Mouse (Mus musculus): ENCODE results near the gene Slco3a1. TPM values are rescaled to one million over a fixed set of nuclear protein-coding genes. Genes with fewer than 3 reads are reported as not detected.
A peak's percentile ranks its signal among the peaks of the same experiment; 100 is the strongest.

Slco3a1 gene
- polyA plus RNA-seq, 1 experiment: 44.9 TPM

DNA sequence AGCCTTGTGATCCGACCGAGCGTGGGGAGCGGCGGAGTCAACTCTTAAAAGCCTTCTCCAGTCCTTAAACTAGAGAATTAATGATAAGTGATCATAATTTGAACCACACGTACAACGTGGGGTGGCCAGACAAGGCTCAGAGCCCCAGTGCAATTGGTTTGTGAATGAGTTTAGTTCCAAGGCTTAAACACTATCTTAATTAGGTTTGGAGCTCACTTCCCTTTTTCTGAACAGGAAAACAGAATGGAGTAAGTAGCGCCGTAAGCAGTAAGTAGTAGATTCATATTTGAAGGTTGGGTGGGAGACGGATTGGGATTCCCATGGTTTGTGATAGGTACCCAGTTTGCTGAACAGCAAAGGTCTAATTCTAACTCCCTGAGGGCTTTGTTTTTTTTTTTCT, 176.7 kb downstream of the Slco3a1 start:
- Histone ChIP-seq H3K4me3 (ENCODE audit: insufficient read depth, low read depth, low read length) (no peak overlapping the region), H3K27ac (ENCODE audit: insufficient read depth, low read depth, low read length) (no peak overlapping the region), H3K36me3 (ENCODE audit: control insufficient read depth, insufficient read depth, low read length) (no peaks in the 10 kb centered on the region), H3K27me3 (replicated peaks; ENCODE audit: control insufficient read depth, insufficient read depth, low read length) (no peaks in the 10 kb centered on the region), H3K4me1 (ENCODE audit: control insufficient read depth, insufficient read depth, low read length) (peaks cover 41% of the 10 kb centered on the region)
- 81% methylated on average over 10 of the region's 10 CpGs for WGBS
- no peak for DNase-seq
- TF ChIP-seq POLR2A (IDR thresholded peaks at IDR 0.05; ENCODE audit: low read depth, low read length) (no peak), CTCF (conservative IDR thresholded peaks at IDR 0.05; ENCODE audit: insufficient read depth, insufficient read length, low read depth, low read length) (no peak)

DNA sequence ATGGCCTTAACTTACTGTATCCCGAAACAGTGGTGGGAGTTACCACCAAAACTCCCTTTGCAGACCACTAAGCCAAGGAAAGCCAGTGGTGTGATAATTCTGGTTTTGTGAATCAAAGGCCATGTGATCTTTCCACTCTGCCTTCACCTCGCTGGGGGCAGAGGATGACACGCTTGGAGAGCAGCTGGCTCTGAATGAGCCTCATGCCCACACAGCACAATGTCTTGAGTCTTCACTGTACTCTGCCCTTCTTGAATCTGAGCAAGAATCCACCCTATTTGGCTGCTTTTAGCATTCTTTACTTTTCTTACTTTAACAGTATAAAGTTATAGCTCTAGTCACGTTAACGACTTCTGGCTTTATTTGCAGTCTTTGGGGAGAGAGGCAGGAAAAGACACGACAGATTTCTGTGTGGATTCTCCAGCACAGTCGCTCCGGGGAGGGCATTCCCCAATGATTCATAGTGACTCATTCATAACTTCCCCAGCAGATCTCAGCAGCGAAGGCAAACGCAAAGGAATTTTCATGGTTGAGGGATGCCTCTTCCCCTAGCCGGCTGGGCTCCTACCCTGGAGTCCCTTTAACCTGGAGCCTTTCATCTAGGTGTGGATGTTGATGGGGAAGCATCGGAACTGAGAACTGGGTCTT, 178.1 kb downstream of the Slco3a1 start:
- peak; percentile 84 for DNase-seq
- Histone ChIP-seq H3K27me3 (replicated peaks; ENCODE audit: control insufficient read depth, insufficient read depth, low read length) (no peaks in the 10 kb centered on the region), H3K36me3 (ENCODE audit: control insufficient read depth, insufficient read depth, low read length) (no peaks in the 10 kb centered on the region), H3K4me1 (ENCODE audit: control insufficient read depth, insufficient read depth, low read length) (peaks cover 49% of the 10 kb centered on the region), H3K4me3 (ENCODE audit: insufficient read depth, low read depth, low read length) (no peak overlapping the region), H3K27ac (ENCODE audit: insufficient read depth, low read depth, low read length) (peak overlapping the region; percentile 89)
- 25% methylated on average over 12 of the region's 12 CpGs for WGBS
- TF ChIP-seq CTCF (conservative IDR thresholded peaks at IDR 0.05; ENCODE audit: insufficient read depth, insufficient read length, low read depth, low read length): no peak
- peak; percentile 37 for TF ChIP-seq POLR2A (IDR thresholded peaks at IDR 0.05; ENCODE audit: low read depth, low read length)

DNA sequence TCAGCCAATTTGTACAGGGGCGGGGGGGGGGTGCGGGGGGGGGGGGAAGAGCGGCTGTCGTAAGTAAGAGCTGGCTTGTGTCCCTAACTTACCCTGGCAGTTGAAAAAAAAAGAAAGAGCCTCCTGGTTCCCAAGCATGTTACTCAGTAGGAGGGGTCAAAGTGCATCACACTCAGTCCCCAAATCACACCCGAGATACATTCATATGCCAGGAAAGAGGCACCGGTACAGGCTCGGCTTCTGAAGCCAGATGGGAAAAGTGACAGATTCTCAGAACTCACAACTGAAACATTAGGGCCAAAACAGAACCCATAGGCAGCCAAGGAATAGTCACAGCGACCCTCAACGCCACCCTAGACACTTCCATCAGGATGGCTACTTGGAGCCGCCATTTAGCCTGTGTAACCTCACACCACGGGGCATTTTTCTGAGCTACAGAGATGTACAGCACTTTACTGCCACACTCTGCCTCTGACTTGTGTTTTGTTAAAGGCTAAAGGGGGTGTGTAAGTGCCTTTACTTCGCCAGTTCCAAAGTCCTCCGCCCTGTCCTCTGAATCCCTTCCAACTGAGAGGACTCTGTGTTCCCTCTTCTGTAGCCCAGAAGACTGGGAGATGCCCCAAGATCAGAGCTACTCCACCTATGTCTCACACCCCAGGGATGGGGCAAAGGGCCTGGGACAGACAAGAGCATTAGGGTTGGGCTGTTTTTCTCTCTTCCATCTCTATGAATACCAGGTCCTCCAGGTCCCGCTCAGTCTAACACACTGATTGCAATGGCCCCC, 179.2 kb downstream of the Slco3a1 start:
- peaks cover 49% of the 10 kb centered on the region for H3K4me1 ChIP-seq (ENCODE audit: control insufficient read depth, insufficient read depth, low read length)
- peak; percentile 90 for DNase-seq
- H3K4me3 ChIP-seq (ENCODE audit: insufficient read depth, low read depth, low read length): no peak overlapping the region
- no peaks in the 10 kb centered on the region for H3K36me3 ChIP-seq (ENCODE audit: control insufficient read depth, insufficient read depth, low read length)
- no peak for TF ChIP-seq CTCF (conservative IDR thresholded peaks at IDR 0.05; ENCODE audit: insufficient read depth, insufficient read length, low read depth, low read length)
- no peak for TF ChIP-seq POLR2A (IDR thresholded peaks at IDR 0.05; ENCODE audit: low read depth, low read length)
- no peaks in the 10 kb centered on the region for H3K27me3 ChIP-seq (replicated peaks; ENCODE audit: control insufficient read depth, insufficient read depth, low read length)
- H3K27ac ChIP-seq (ENCODE audit: insufficient read depth, low read depth, low read length): peak overlapping the region; percentile 89
- WGBS: 52% methylated on average over 13 of the region's 14 CpGs

- WGBS: 62% methylated on average over 6 of the region's 6 CpGs
- no peak overlapping the region for H3K4me3 ChIP-seq (ENCODE audit: insufficient read depth, low read depth, low read length)
- H3K36me3 ChIP-seq (ENCODE audit: control insufficient read depth, insufficient read depth, low read length): no peaks in the 10 kb centered on the region
- H3K27me3 ChIP-seq (replicated peaks; ENCODE audit: control insufficient read depth, insufficient read depth, low read length): no peaks in the 10 kb centered on the region
- H3K27ac ChIP-seq (ENCODE audit: insufficient read depth, low read depth, low read length): peak overlapping the region; percentile 75
- TF ChIP-seq CTCF (conservative IDR thresholded peaks at IDR 0.05; ENCODE audit: insufficient read depth, insufficient read length, low read depth, low read length) (no peak), POLR2A (IDR thresholded peaks at IDR 0.05; ENCODE audit: low read depth, low read length) (no peak)
- peak; percentile 84 for DNase-seq
- H3K4me1 ChIP-seq (ENCODE audit: control insufficient read depth, insufficient read depth, low read length): peaks cover 49% of the 10 kb centered on the region
These were observed 181.5 kb downstream of the Slco3a1 start for GRCm38 (mm10) chr7:74373056-74373455.

DNA sequence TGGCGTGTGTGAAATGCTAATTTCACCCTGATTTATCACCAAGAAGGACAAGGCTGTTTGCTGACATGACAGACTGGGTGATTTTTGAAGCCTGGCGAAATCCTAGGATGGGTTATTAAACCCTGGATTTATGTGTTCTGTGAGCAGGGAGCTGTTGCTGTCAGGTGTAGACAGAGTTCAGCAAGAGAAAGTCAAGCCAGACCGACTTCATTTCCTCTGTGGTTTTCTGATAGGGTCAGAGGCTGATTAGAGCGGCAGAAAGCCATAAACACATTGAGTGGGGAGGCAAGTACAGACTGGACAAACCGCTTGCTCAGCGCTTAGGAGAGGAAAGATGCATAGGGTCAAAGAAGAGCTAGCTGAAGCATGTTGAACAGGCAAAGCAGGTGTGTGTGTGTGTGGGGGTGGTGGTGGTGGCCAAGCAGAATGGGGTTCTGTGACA, 182.4 kb downstream of the Slco3a1 start:
- no peak for TF ChIP-seq CTCF (conservative IDR thresholded peaks at IDR 0.05; ENCODE audit: insufficient read depth, insufficient read length, low read depth, low read length)
- TF ChIP-seq POLR2A (IDR thresholded peaks at IDR 0.05; ENCODE audit: low read depth, low read length): no peak
- WGBS: 32% methylated on average over 6 of the region's 6 CpGs
- peak overlapping the region; percentile 75 for H3K27ac ChIP-seq (ENCODE audit: insufficient read depth, low read depth, low read length)

GRCm38 (mm10) chr7:74371656-74372055, 182.9 kb downstream of the Slco3a1 start:
- no peaks in the 10 kb centered on the region for H3K27me3 ChIP-seq (replicated peaks; ENCODE audit: control insufficient read depth, insufficient read depth, low read length)
- H3K4me1 ChIP-seq (ENCODE audit: control insufficient read depth, insufficient read depth, low read length): peaks cover 39% of the 10 kb centered on the region
- peak; percentile 56 for DNase-seq
- peak overlapping the region; percentile 75 for H3K27ac ChIP-seq (ENCODE audit: insufficient read depth, low read depth, low read length)
- no peaks in the 10 kb centered on the region for H3K36me3 ChIP-seq (ENCODE audit: control insufficient read depth, insufficient read depth, low read length)
- TF ChIP-seq POLR2A (IDR thresholded peaks at IDR 0.05; ENCODE audit: low read depth, low read length): no peak
- no peak for TF ChIP-seq CTCF (conservative IDR thresholded peaks at IDR 0.05; ENCODE audit: insufficient read depth, insufficient read length, low read depth, low read length)
- no peak overlapping the region for H3K4me3 ChIP-seq (ENCODE audit: insufficient read depth, low read depth, low read length)
- 16% methylated on average over 2 of the region's 2 CpGs for WGBS

More for the DNA sequence above, 182.4 kb downstream of the Slco3a1 start:
- H3K36me3 ChIP-seq (ENCODE audit: control insufficient read depth, insufficient read depth, low read length): no peaks in the 10 kb centered on the region
- H3K4me3 ChIP-seq (ENCODE audit: insufficient read depth, low read depth, low read length): no peak overlapping the region
- no peaks in the 10 kb centered on the region for H3K27me3 ChIP-seq (replicated peaks; ENCODE audit: control insufficient read depth, insufficient read depth, low read length)
- peak; percentile 59 for DNase-seq
- H3K4me1 ChIP-seq (ENCODE audit: control insufficient read depth, insufficient read depth, low read length): peaks cover 43% of the 10 kb centered on the region

- peaks cover 34% of the 10 kb centered on the region for H3K4me1 ChIP-seq (ENCODE audit: control insufficient read depth, insufficient read depth, low read length)
- DNase-seq: peak; percentile 77
- no peaks in the 10 kb centered on the region for H3K27me3 ChIP-seq (replicated peaks; ENCODE audit: control insufficient read depth, insufficient read depth, low read length)
- no peak overlapping the region for H3K4me3 ChIP-seq (ENCODE audit: insufficient read depth, low read depth, low read length)
- no peak overlapping the region for H3K27ac ChIP-seq (ENCODE audit: insufficient read depth, low read depth, low read length)
- TF ChIP-seq CTCF (conservative IDR thresholded peaks at IDR 0.05; ENCODE audit: insufficient read depth, insufficient read length, low read depth, low read length) (peak; percentile 71), POLR2A (IDR thresholded peaks at IDR 0.05; ENCODE audit: low read depth, low read length) (no peak)
- no peaks in the 10 kb centered on the region for H3K36me3 ChIP-seq (ENCODE audit: control insufficient read depth, insufficient read depth, low read length)
- 35% methylated on average over 2 of the region's 2 CpGs for WGBS
These were observed 183.4 kb downstream of the Slco3a1 start for GRCm38 (mm10) chr7:74371208-74371607.
